Mouse (Mus musculus): Measurements from ENCODE around the gene Zfp352.
"Not testable (repeated sequence)": the region's sequence is repeated elsewhere in the genome, so short reads cannot be mapped to it uniquely, and the experiment has no call there.

Zfp352 gene

GRCm38 (mm10) chr4:90218520-90218919 is at the start of gene Zfp352:
Gene Zfp352 (plus strand): TSS chr4:90218820.
- DNase-seq (ENCODE audit: low spot score): no peak

- no peak for DNase-seq (ENCODE audit: low spot score)
Measured at GRCm38 (mm10) chr4:90170890-90171483, 47.6 kb upstream of the Zfp352 start.

- no peak for DNase-seq (ENCODE audit: low spot score)
Measured at GRCm38 (mm10) chr4:90174036-90174435, 44.6 kb upstream of the Zfp352 start.

- DNase-seq (ENCODE audit: low spot score): no peak
Measured at GRCm38 (mm10) chr4:90203421-90203820, 15.2 kb upstream of the Zfp352 start.

- no peak for DNase-seq (ENCODE audit: low spot score)
Measured at GRCm38 (mm10) chr4:90211475-90211874, 7.1 kb upstream of the Zfp352 start.

GRCm38 (mm10) chr4:90212076-90212475 is 6.5 kb upstream of the Zfp352 start:
- no peak for DNase-seq (ENCODE audit: low spot score)

- not testable (repeated sequence) for DNase-seq (ENCODE audit: low spot score)
Measured at GRCm38 (mm10) chr4:90235646-90236045, 17.0 kb downstream of the Zfp352 start.

- no peak for DNase-seq (ENCODE audit: low spot score)
Measured at GRCm38 (mm10) chr4:90269781-90270180, 51.2 kb downstream of the Zfp352 start.
